Mouse (Mus musculus) lung, postnatal 14 days (tissue): Measurements from ENCODE around the gene Arhgap10.
"Not testable (repeated sequence)": the region's sequence is repeated elsewhere in the genome, so short reads cannot be mapped to it uniquely, and the experiment has no call there.

Source experiments
- DNase-seq: peaks from one replicate; pipeline ENCODE4 v3.0.0; 2021

The Arhgap10 gene

GRCm38 (mm10) chr8:77340046-77340747 is 177.6 kb downstream of the Arhgap10 start:
- DNase-seq, result no peak

DNA sequence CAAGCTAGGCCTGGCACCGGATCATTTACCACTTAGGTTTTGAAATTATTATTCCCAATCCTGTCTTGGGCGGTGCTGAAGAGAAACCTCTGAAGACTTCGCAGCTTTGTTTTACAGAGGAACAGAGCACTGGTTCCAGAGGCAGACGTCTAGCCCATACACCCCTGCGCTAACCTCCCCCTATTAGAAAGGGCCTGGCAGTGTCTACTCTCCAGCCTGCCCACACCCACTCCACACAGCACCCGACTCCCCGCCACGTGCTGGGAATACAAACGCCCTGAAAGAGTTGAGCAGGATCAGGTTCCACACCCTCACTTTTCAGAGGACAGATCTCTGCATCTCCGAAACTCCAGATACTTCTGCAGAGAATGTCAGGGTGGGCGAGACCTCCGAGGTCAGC is 180.5 kb downstream of the Arhgap10 start:
- no peak for DNase-seq

GRCm38 (mm10) chr8:77331180-77331579 is 186.6 kb downstream of the Arhgap10 start:
- DNase-seq, result no peak

- no peak for DNase-seq
Observed at GRCm38 (mm10) chr8:77330304-77330703, 187.4 kb downstream of the Arhgap10 start.

- no peak for DNase-seq
Observed at GRCm38 (mm10) chr8:77329783-77330182, 188.0 kb downstream of the Arhgap10 start.

- DNase-seq, result no peak
Observed at GRCm38 (mm10) chr8:77328473-77328872, 189.3 kb downstream of the Arhgap10 start.

DNA sequence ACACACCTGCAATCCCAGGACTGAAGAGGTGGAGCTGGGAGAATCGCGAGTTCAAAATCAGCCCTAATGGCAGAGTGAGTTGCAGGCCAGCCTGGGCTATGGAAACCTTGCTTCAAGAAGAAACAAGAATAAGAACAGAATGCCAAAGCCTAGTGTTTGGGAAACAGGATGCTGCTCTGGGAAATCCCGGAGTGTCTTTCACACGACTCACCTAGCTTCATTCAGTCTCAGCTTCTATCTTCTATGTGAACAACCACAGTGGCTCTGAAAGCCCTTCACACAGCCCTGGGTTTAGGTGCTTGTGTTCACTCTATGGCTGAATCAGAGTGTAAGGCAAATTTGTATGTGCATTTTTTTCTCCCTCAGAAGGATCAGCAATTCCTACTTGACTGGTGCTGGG is 190.4 kb downstream of the Arhgap10 start:
- DNase-seq, result no peak

GRCm38 (mm10) chr8:77322727-77323126 is 195.0 kb downstream of the Arhgap10 start:
- not testable (repeated sequence) for DNase-seq

DNA sequence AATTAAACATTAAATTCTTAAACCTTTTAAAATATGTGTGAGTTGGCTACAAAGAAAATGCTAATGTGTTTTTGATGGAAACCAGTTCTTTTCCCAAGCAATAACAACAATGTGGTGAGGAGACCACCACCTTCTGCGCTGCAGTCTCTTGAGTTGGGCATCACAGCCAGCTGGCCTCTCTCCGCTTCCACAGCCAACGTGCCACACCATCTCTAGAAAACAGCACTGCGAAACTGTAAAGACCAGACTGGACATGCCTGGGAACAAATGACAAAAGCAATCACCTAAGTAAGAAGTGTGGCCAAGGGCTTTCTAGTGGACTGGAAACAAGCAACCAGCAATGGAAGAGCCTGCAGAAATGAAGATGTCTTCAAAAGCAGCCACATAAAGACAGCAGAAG is 195.9 kb downstream of the Arhgap10 start:
- DNase-seq, result no peak

DNA sequence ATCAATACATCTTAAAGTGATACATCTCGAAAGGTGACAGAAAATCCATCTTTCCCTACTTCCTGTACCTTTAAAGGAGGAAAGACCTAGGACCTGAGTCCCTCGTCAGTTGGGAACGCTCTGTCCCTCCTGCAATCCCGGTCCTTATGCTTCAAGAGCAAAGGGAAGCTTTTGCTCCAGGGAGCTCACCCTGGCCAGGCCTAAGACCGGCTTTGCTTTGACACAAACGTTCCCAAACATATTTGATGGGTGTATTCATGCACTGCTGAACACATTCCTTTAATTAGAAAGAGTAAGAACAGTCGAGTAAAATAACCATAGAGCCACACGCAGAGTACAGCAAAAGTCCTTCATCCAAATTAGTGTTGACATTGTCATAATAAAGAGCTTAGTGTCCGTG is 199.2 kb downstream of the Arhgap10 start:
- DNase-seq, result no peak

GRCm38 (mm10) chr8:77317771-77318170 is 200.0 kb downstream of the Arhgap10 start:
- DNase-seq, result no peak

DNA sequence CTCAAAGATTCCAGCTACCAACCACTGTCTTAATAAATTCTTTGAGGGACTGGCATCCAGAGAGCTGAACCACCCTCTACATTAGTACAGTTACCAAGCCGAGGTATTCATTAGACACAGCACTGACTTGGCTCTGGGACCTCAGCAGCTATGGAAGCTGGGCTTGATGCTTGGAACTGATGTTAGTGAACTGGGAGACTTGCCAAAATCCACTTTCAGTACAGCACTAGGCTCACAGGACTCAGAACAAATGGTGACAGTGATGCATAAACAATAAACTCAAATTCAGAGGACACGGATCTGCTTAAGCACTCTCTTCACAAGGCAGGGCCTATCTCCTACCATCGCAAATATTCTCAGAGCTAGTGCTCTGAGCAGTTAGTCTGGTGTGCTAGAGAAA is 204.8 kb downstream of the Arhgap10 start:
- DNase-seq, result no peak

DNA sequence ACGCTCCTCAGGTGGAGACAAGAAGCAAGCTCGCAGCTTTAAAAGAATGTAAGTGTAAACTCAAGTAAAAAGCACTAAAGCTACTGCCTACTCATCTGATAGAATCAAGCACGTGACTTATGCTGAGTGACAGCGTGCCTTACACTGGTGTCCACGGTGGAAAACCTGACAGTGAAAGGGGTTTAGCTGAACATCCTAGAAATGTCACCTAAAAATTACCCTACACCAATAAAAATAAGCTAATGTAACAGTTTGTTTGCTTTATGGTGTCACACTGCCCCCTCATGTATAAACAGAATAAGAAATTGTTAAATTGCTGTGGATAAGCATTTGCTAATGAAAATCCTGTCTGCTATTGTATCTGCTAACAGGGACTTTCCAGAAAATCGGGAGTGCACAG is 206.0 kb downstream of the Arhgap10 start:
- no peak for DNase-seq

- no peak for DNase-seq
Observed at GRCm38 (mm10) chr8:77310541-77310940, 207.2 kb downstream of the Arhgap10 start.

- DNase-seq, result no peak
Observed at GRCm38 (mm10) chr8:77310026-77310425, 207.7 kb downstream of the Arhgap10 start.

DNA sequence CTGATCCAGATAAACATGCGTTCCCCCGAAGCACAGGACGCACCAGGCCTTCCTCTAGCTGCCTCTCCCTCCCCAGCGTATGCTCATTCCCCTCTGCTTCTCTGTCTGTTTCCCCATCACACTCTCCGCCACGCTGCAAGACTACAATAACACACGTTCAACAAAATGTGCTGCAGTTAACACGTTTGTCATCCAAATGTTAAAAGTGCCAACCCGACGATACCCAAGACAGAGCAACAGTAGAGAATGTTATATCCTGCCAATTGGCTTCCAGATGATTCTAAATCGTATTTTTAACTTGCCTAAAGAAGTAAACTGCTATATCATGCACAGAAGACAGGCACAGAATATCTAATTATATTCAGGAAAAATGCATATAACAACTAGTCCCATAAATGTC is 223.2 kb downstream of the Arhgap10 start:
- DNase-seq, result no peak

DNA sequence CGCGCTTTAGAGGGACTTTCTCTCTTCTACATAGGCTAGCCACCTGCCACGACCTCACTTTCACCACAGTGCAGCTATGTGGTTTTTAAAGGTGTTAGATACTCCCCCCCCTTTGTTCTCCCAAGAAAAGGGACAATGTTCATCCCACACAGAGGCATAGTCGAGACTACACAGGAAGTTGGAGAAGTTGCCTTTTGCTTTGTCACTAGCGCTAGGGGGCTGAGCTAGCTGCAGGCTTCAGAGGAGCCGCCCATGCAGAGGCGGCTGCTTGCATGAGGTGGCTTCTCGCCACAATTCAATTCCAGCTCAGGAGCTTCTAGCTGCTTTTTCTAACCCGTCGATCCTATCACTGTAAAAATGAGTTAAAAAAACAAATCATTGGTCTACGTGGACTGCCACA is 225.1 kb downstream of the Arhgap10 start:
- DNase-seq, result no peak

GRCm38 (mm10) chr8:77292120-77292519 is 225.6 kb downstream of the Arhgap10 start:
- no peak for DNase-seq

- no peak for DNase-seq
Observed at GRCm38 (mm10) chr8:77288492-77288891, 229.3 kb downstream of the Arhgap10 start.

- DNase-seq, result no peak
Observed at GRCm38 (mm10) chr8:77288065-77288464, 229.7 kb downstream of the Arhgap10 start.

- DNase-seq, result no peak
Observed at GRCm38 (mm10) chr8:77284473-77284872, 233.3 kb downstream of the Arhgap10 start.

DNA sequence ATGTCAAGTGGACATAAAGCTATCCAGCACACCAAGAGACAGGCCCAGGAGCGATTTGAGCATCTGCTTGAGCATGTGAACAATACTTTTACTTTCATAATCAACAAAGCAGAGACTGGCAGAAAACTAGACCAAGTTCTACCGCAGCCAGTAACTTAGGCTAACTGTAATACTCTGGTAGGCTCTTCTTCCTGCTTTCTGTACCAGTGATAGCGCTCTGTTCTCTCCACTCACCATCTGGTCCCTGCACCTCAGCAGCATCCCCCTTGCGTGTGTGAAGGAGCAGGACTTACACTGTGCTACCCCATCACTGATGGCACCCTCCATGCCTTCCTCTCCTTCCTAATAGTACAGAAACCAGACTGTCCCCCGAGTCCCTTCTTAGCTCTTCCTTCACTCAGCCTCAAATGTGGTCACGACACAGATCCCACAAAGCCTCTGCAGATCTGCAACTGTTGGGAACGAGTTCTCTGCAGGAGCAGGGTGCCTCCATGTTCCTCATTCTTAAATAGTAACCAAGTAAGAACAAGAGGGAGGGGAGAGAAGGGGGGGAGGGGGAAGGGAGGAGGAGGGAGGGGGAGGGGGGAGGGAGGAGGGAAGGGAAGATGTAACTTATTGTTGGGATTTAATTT is 235.0 kb downstream of the Arhgap10 start:
- no peak for DNase-seq

DNA sequence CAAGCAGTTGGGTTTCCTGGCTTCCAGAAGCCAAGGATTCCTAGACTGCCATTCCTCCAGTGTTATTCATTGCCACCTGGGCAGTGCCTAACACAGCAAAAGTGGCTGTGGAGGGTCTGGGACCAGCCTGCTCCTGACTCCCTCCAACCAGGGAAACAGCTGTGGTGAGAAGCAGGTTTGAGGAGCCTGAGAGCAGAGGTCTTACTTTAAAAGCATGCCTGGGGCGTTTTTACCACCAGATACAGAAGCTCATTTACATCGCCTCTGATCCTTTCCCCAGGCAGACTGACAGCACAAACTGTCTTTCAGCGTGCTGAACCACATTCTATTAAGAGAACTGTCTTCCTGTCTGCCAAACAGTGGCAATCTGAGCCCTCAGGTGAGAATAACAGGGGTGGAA is 237.8 kb downstream of the Arhgap10 start:
- no peak for DNase-seq

GRCm38 (mm10) chr8:77278246-77278645 is 239.5 kb downstream of the Arhgap10 start:
- no peak for DNase-seq

GRCm38 (mm10) chr8:77276827-77277226 is 240.9 kb downstream of the Arhgap10 start:
- peak; percentile 47 for DNase-seq
